30 mouse cellular contexts compared by ENCODE assay signal in the genomic region with DNA sequence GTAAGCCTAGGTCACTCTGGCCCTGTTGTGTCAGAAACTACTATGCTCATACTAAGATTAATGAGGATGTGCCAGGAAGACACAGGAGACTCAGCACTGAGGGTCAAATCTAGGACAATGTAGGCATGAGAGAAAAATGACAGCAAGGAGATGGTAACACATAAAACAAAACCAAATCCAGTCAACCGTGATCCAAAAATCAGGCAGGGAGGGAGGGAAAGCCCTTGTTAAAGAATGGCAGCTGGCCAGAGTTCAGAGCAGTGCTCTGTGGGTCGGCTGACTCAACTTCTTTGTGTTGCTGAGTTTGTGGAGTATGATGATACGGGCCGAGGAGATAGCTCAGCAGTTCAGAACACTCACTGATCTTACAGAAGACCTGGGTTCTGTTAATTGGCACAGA. TPM values are rescaled to one million over a fixed set of nuclear protein-coding genes. Genes with fewer than 3 reads are reported as not detected.
A peak's percentile ranks its signal among the peaks of the same experiment; 100 is the strongest.
DNase-seq lines count a peak whose midpoint lies in the region; ATAC-seq lines count a peak whose summit lies in the region.
"Had no signal": no experiment of that assay in that cellular context is flagged by ENCODE, and none has a peak within 500 bp of the region (broad histone marks: within the 10 kb centered on the region; RNA-seq: fewer than 3 reads in every experiment).

No protein-coding gene starts in this region.

- H3K27me3 ChIP-seq in embryonic facial prominence, embryonic 14.5 days (replicated peaks; ENCODE audit: control insufficient read depth, insufficient read depth, low read length), result no peaks in the 10 kb centered on the region
- H3K27me3 ChIP-seq in embryonic facial prominence, embryonic 10.5 days (replicated peaks; ENCODE audit: low read depth, poor library complexity, severe bottlenecking), result no peaks in the 10 kb centered on the region
- H3K27me3 ChIP-seq: embryonic facial prominence, embryonic 15.5 days; forebrain, embryonic 12.5 days; hindbrain, embryonic 12.5 days; limb, embryonic 12.5 days; liver, embryonic 12.5 days; midbrain, embryonic 13.5 days; neural tube, embryonic 13.5 days; stomach, embryonic 15.5 days had no signal

- DNase-seq in embryonic facial prominence, embryonic 14.5 days (ENCODE audit: low spot score), result peak; percentile 13
- DNase-seq in embryonic facial prominence, embryonic 10.5 days (ENCODE audit: low spot score), result no peak
- peak; percentile 11 for DNase-seq in NIH3T3 (ENCODE audit: low read depth)
- DNase-seq in adrenal gland, postnatal 36 days, result peak; percentile 16 to 39
- no peak for DNase-seq in cerebellum, adult 11 months
- no peak for DNase-seq in thymus, adult 18-20 months
- DNase-seq: B cell, adult 2 months; cerebellum, adult 18-20 months; cerebellum, postnatal 10 days; forebrain, postnatal 0 days; gastrocnemius, postnatal 14 days; heart, postnatal 36 days; kidney, postnatal 25 days; liver, postnatal 0 days; lung, postnatal 4 days; right cerebral cortex, postnatal 25 days; thymus, postnatal 14 days had no signal

- no peak; the same call in 1 of the 2 replicates for ATAC-seq in embryonic facial prominence, embryonic 14.5 days (ENCODE audit: low read depth)
- ATAC-seq in megakaryocyte, adult 5-6 weeks (ENCODE audit: poor library complexity, severe bottlenecking), result no peak
- ATAC-seq: forebrain, postnatal 0 days; intestine, embryonic 16.5 days; liver, embryonic 12.5 days; liver, postnatal 0 days; lung, postnatal 0 days; midbrain, embryonic 13.5 days had no signal

- no peak overlapping the region for H3K4me3 ChIP-seq in embryonic facial prominence, embryonic 14.5 days (ENCODE audit: low read depth, low read length)
- H3K4me3 ChIP-seq in embryonic facial prominence, embryonic 10.5 days, result no peak overlapping the region
- H3K4me3 ChIP-seq: embryonic facial prominence, embryonic 15.5 days; forebrain, embryonic 12.5 days; heart, embryonic 10.5 days; hindbrain, embryonic 12.5 days; left cerebral cortex, adult 2 months; limb, embryonic 12.5 days; liver, embryonic 12.5 days; midbrain, embryonic 13.5 days; neural tube, embryonic 13.5 days; stomach, embryonic 15.5 days had no signal

- no peaks in the 10 kb centered on the region for H3K9me3 ChIP-seq in embryonic facial prominence, embryonic 14.5 days (ENCODE audit: control insufficient read depth, low read length)
- no peaks in the 10 kb centered on the region for H3K9me3 ChIP-seq in embryonic facial prominence, embryonic 10.5 days
- H3K9me3 ChIP-seq: embryonic facial prominence, embryonic 15.5 days; forebrain, embryonic 12.5 days; heart, embryonic 10.5 days; hindbrain, embryonic 12.5 days; limb, embryonic 12.5 days; liver, embryonic 12.5 days; midbrain, embryonic 13.5 days; neural tube, embryonic 13.5 days; stomach, embryonic 15.5 days had no signal

- 86% methylated on average over 4 of the region's 4 CpGs for WGBS in embryonic facial prominence, embryonic 14.5 days
- WGBS in embryonic facial prominence, embryonic 10.5 days, result 91% methylated on average over 4 of the region's 4 CpGs

- H3K36me3 ChIP-seq in embryonic facial prominence, embryonic 14.5 days (ENCODE audit: control insufficient read depth, insufficient read depth, low read length), result peaks cover 87% of the 10 kb centered on the region
- peaks cover 97% of the 10 kb centered on the region for H3K36me3 ChIP-seq in embryonic facial prominence, embryonic 10.5 days (replicated peaks)

- no peak overlapping the region for H3K4me2 ChIP-seq in embryonic facial prominence, embryonic 14.5 days (ENCODE audit: low read depth, low read length)
- H3K4me2 ChIP-seq: embryonic facial prominence, embryonic 15.5 days; forebrain, embryonic 12.5 days; hindbrain, embryonic 12.5 days; limb, embryonic 12.5 days; liver, embryonic 12.5 days; midbrain, embryonic 13.5 days; neural tube, embryonic 13.5 days; stomach, embryonic 15.5 days had no signal

- H3K9ac ChIP-seq in embryonic facial prominence, embryonic 14.5 days (ENCODE audit: low read depth, low read length), result no peak overlapping the region
- H3K9ac ChIP-seq: embryonic facial prominence, embryonic 15.5 days; forebrain, embryonic 12.5 days; forebrain, postnatal 0 days; hindbrain, embryonic 12.5 days; limb, embryonic 12.5 days; liver, embryonic 12.5 days; liver, postnatal 0 days; midbrain, embryonic 13.5 days; neural tube, embryonic 13.5 days; stomach, embryonic 15.5 days had no signal

- H3K4me1 ChIP-seq in embryonic facial prominence, embryonic 14.5 days (ENCODE audit: control insufficient read depth, insufficient read depth, low read length), result no peaks in the 10 kb centered on the region
- H3K4me1 ChIP-seq in embryonic facial prominence, embryonic 10.5 days, result no peaks in the 10 kb centered on the region
- H3K4me1 ChIP-seq: embryonic facial prominence, embryonic 15.5 days; forebrain, embryonic 12.5 days; heart, embryonic 10.5 days; hindbrain, embryonic 12.5 days; limb, embryonic 12.5 days; midbrain, embryonic 13.5 days; neural tube, embryonic 13.5 days; stomach, embryonic 15.5 days had no signal

- no peak overlapping the region for H3K27ac ChIP-seq in embryonic facial prominence, embryonic 14.5 days (replicated peaks; ENCODE audit: low read depth, low read length)
- H3K27ac ChIP-seq in embryonic facial prominence, embryonic 10.5 days (replicated peaks), result no peak overlapping the region
- H3K27ac ChIP-seq: embryonic facial prominence, embryonic 15.5 days; forebrain, embryonic 12.5 days; heart, embryonic 10.5 days; hindbrain, embryonic 12.5 days; left cerebral cortex, adult 2 months; limb, embryonic 12.5 days; liver, embryonic 12.5 days; midbrain, embryonic 13.5 days; neural tube, embryonic 13.5 days; stomach, embryonic 15.5 days had no signal

RNA-seq across cellular contexts. Expression of a gene that starts 12.9 kb away (rescaled TPM):
- 29.6 and 32.7 TPM in 2 replicates for polyA plus RNA-seq in embryonic facial prominence, embryonic 14.5 days (2014; fragmentation: Nextera tagmentation; extraction: Ambion mirVana)
- 54.7 and 57.0 TPM in 2 replicates for polyA plus RNA-seq in embryonic facial prominence, embryonic 10.5 days (2016; fragmentation: Nextera tagmentation; extraction: Ambion mirVana)
- total RNA-seq in adrenal gland, postnatal 36 days (2021), result 10 to 100 TPM; 30.7 to 32.9 TPM
- total RNA-seq in megakaryocyte, adult 5-6 weeks (2015), result 20.4 and 23.3 TPM in 2 replicates
- 53.9 and 57.7 TPM in 2 replicates for total RNA-seq in megakaryocyte, adult 5-6 weeks (2017)

RNA-seq across cellular contexts. Expression of a gene that starts 48.9 kb away (rescaled TPM):
- 7.7 and 8.1 TPM in 2 replicates for polyA plus RNA-seq in embryonic facial prominence, embryonic 14.5 days (2014; fragmentation: Nextera tagmentation; extraction: Ambion mirVana)
- 12.2 and 13.7 TPM in 2 replicates for polyA plus RNA-seq in embryonic facial prominence, embryonic 10.5 days (2016; fragmentation: Nextera tagmentation; extraction: Ambion mirVana)
- 1 to 10 TPM; 3.8 to 4.2 TPM for total RNA-seq in adrenal gland, postnatal 36 days (2021)
- 0.22 and 1.1 TPM in 2 replicates for total RNA-seq in megakaryocyte, adult 5-6 weeks (2015)
- 0.20 and 0.81 TPM in 2 replicates for total RNA-seq in megakaryocyte, adult 5-6 weeks (2017)

Comparison
In these comparisons a context has a peak if more than half of its experiments do, and no peak if none do; other contexts are left out.
1. DNase-seq: peak in embryonic facial prominence, embryonic 14.5 days (single experiment), NIH3T3 (single experiment) and adrenal gland, postnatal 36 days (2 of 2); none in embryonic facial prominence, embryonic 10.5 days (single experiment), cerebellum, adult 11 months (single experiment) and thymus, adult 18-20 months (0 of 2).